Mouse (Mus musculus) lung, postnatal 25 days (tissue): ENCODE results near the gene Olfr981.
"Not testable (repeated sequence)": the region's sequence is repeated elsewhere in the genome, so short reads cannot be mapped to it uniquely, and the experiment has no call there.

Experiments used
- DNase-seq: peaks from one replicate; pipeline ENCODE4 v3.0.0; 2022; ENCODE audit warnings: low spot score

Gene Olfr981

GRCm38 (mm10) chr9:40021164-40021563 is at the start of gene Olfr981:
Gene Olfr981, plus strand, starts transcription at chr9:40021464.
- no peak for DNase-seq

- not testable (repeated sequence) for DNase-seq
Observed at GRCm38 (mm10) chr9:39976581-39977145, 44.6 kb upstream of the Olfr981 start.

- DNase-seq: no peak
Observed at GRCm38 (mm10) chr9:39991813-39992212, 29.5 kb upstream of the Olfr981 start, which contains the start of gene Olfr978. Gene Olfr978, plus strand, starts transcription at chr9:39992113.

- no peak for DNase-seq
Observed at GRCm38 (mm10) chr9:40003365-40003764, 17.9 kb upstream of the Olfr981 start, which contains the start of gene Olfr979. Gene Olfr979, minus strand, starts transcription at chr9:40003465.

- DNase-seq: no peak
Observed at GRCm38 (mm10) chr9:40009482-40009881, 11.8 kb upstream of the Olfr981 start, which contains the start of gene Olfr980. Gene Olfr980, minus strand, starts transcription at chr9:40009582.

GRCm38 (mm10) chr9:40050138-40050537 is 28.9 kb downstream of the Olfr981 start:
- DNase-seq: no peak

- no peak for DNase-seq
Observed at GRCm38 (mm10) chr9:40073529-40073928, 52.3 kb downstream of the Olfr981 start, which contains the start of gene Olfr982. Gene Olfr982, plus strand, starts transcription at chr9:40073829.
